Mouse (Mus musculus): Measurements from ENCODE around the gene Mlycd. TPM values are rescaled to one million over a fixed set of nuclear protein-coding genes. Genes with fewer than 3 reads are reported as not detected.

Gene Mlycd
- total and polyA plus RNA-seq, 3 experiments: 4.2 to 12.3 (median 5.1) TPM

- H3K79me2 ChIP-seq (replicated peaks; ENCODE audit: control insufficient read depth, extremely low read depth, insufficient read depth, poor library complexity, severe bottlenecking): no peaks in the 10 kb centered on the region
- H3K27ac ChIP-seq (ENCODE audit: insufficient read depth, low read depth): no peak overlapping the region
- H3K4me2 ChIP-seq (ENCODE audit: insufficient read depth, low read depth, poor library complexity, severe bottlenecking): peak overlapping the region; percentile 54; the same call in 1 of the 2 replicates
- peak overlapping the region; percentile 26 to 43 (median 40) for H3K4me3 ChIP-seq (replicated peaks in 1 of 3; ENCODE audit: low read depth in 2 of 3, low read length in 2 of 3, poor library complexity in 1 of 3)
- dilution Hi-C loops (cut with MboI; ENCODE audit: extremely low pct_ligation_motif_present, extremely low pct_unique_long_range_greater_than_20kb, low sequenced_read_pairs) (no loop called here), in situ Hi-C loops (cut with MboI; ENCODE audit: low pct_ligation_motif_present, low pct_unique_long_range_greater_than_20kb, low sequenced_read_pairs) (loop anchor here (5.0 kb wide), 1 partner anchor 180 kb away; no protein-coding TSS in a partner anchor)
- peaks cover 0 to 11% of the 10 kb centered on the region in 2 experiments for H3K36me3 ChIP-seq (replicated peaks in 1 of 2; ENCODE audit: control insufficient read depth in 1 of 2, insufficient read depth in 1 of 2, low read length in 1 of 2)
- H3K9ac ChIP-seq (ENCODE audit: insufficient read depth, low read depth): no peak overlapping the region
- peak; percentile 71 for DNase-seq (ENCODE audit: extremely low read depth)
- H3K4me1 ChIP-seq (ENCODE audit: control insufficient read depth in 1 of 2, insufficient read depth in 2 of 2): peaks cover 19 to 54% of the 10 kb centered on the region in 2 experiments
- H3K27me3 ChIP-seq (replicated peaks): no peaks in the 10 kb centered on the region
- H3K9me3 ChIP-seq (replicated peaks; ENCODE audit: low read length): no peaks in the 10 kb centered on the region
- no peak; the same call in 1 of the 2 replicates for TF ChIP-seq ETS1 (conservative IDR thresholded peaks at IDR 0.05; ENCODE audit: low read depth, low read length)
- TF ChIP-seq USF1 (IDR thresholded peaks at IDR 0.05; ENCODE audit: low read depth, low read length): no peak
- no peak for TF ChIP-seq SMC3 (IDR thresholded peaks at IDR 0.05; ENCODE audit: low read depth, low read length)
- no peak for TF ChIP-seq UBTF (IDR thresholded peaks at IDR 0.05; ENCODE audit: low read depth, low read length)
- TF ChIP-seq ZNF384 (IDR thresholded peaks at IDR 0.05; ENCODE audit: low read depth, low read length): no peak
- no peak; the same call in 1 of the 2 replicates for TF ChIP-seq EP300 (IDR thresholded peaks at IDR 0.05; ENCODE audit: low read length)
- TF ChIP-seq CTCF (conservative IDR thresholded peaks at IDR 0.05 in 1 of 2, IDR thresholded peaks at IDR 0.05 in 1 of 2; ENCODE audit: low read depth in 2 of 2, low read length in 2 of 2): no peak
- no peak for TF ChIP-seq GABPA (IDR thresholded peaks at IDR 0.05; ENCODE audit: insufficient replicate concordance, low read depth, low read length)
- TF ChIP-seq ELF1 (IDR thresholded peaks at IDR 0.05; ENCODE audit: low read depth, low read length): 0 out of 2 replicates have a peak, but pooled peaks have one; percentile 13
- TF ChIP-seq TCF12 (IDR thresholded peaks at IDR 0.05; ENCODE audit: low read depth, low read length): no peak; the same call in 1 of the 2 replicates
- peak; percentile 76 for TF ChIP-seq BHLHE40 (IDR thresholded peaks at IDR 0.05; ENCODE audit: low read depth, low read length)
- no peak for TF ChIP-seq JUND (conservative IDR thresholded peaks at IDR 0.05; ENCODE audit: low read depth, low read length)
- peak; percentile 91 for TF ChIP-seq NELFE (IDR thresholded peaks at IDR 0.05; ENCODE audit: low read depth, low read length)
- no peak for TF ChIP-seq RCOR1 (conservative IDR thresholded peaks at IDR 0.05; ENCODE audit: low read depth, low read length)
- no peak for TF ChIP-seq KAT2A (IDR thresholded peaks at IDR 0.05; ENCODE audit: insufficient replicate concordance, low read length)
- TF ChIP-seq USF2 (conservative IDR thresholded peaks at IDR 0.05; ENCODE audit: low read depth, low read length): no peak
- no peak for TF ChIP-seq ZC3H11A (IDR thresholded peaks at IDR 0.05; ENCODE audit: low read depth, low read length)
- no peak for TF ChIP-seq MAX (IDR thresholded peaks at IDR 0.05; ENCODE audit: low read length)
- no peak; the same call in 1 of the 2 replicates for TF ChIP-seq MEF2A (IDR thresholded peaks at IDR 0.05; ENCODE audit: borderline replicate concordance, low read depth, low read length)
- peak; percentile 86 for TF ChIP-seq TBP (conservative IDR thresholded peaks at IDR 0.05; ENCODE audit: low read depth, low read length)
- TF ChIP-seq RAD21 (IDR thresholded peaks at IDR 0.05; ENCODE audit: low read depth, low read length): no peak
- TF ChIP-seq HCFC1 (IDR thresholded peaks at IDR 0.05; ENCODE audit: low read depth, low read length): no peak; the same call in 1 of the 2 replicates
- peak; percentile 16; the same call in 1 of the 2 replicates for TF ChIP-seq MAFK (IDR thresholded peaks at IDR 0.05; ENCODE audit: insufficient replicate concordance, low read length)
- TF ChIP-seq JUN (IDR thresholded peaks at IDR 0.05; ENCODE audit: insufficient read depth, low read depth, low read length): no peak
- TF ChIP-seq ZMIZ1 (IDR thresholded peaks at IDR 0.05; ENCODE audit: low read depth, low read length): peak; percentile 88
- TF ChIP-seq POLR2AphosphoS2 (IDR thresholded peaks at IDR 0.05; ENCODE audit: low read depth, low read length): no peak
- no peak for TF ChIP-seq MYC (IDR thresholded peaks at IDR 0.05; ENCODE audit: low read depth, low read length)
- TF ChIP-seq ZKSCAN1 (IDR thresholded peaks at IDR 0.05; ENCODE audit: borderline replicate concordance, low read depth, low read length): no peak
- TF ChIP-seq SIN3A (IDR thresholded peaks at IDR 0.05; ENCODE audit: low read length): peak; percentile 29; the same call in 1 of the 2 replicates
- no peak for TF ChIP-seq NRF1 (IDR thresholded peaks at IDR 0.05; ENCODE audit: low read depth, low read length)
- no peak for TF ChIP-seq CHD2 (IDR thresholded peaks at IDR 0.05; ENCODE audit: low read length)
- peak; percentile 70; the same call in 1 of the 2 replicates for TF ChIP-seq MAZ (IDR thresholded peaks at IDR 0.05; ENCODE audit: low read depth, low read length)
- TF ChIP-seq IRF4 (IDR thresholded peaks at IDR 0.05; ENCODE audit: low read depth, low read length): peak; percentile 63; the same call in 1 of the 2 replicates
- no peak for TF ChIP-seq PAX5 (IDR thresholded peaks at IDR 0.05; ENCODE audit: low read length)
- peak; percentile 87 for TF ChIP-seq POLR2A (IDR thresholded peaks at IDR 0.05; ENCODE audit: low read depth, low read length)
- TF ChIP-seq CHD1 (IDR thresholded peaks at IDR 0.05; ENCODE audit: low read depth, low read length): no peak
- no peak for TF ChIP-seq E2F4 (IDR thresholded peaks at IDR 0.05; ENCODE audit: insufficient replicate concordance, low read depth, low read length)
- 0 out of 2 replicates have a peak, but pooled peaks have one; percentile 10 for TF ChIP-seq MXI1 (IDR thresholded peaks at IDR 0.05; ENCODE audit: low read depth, low read length)
Observed at GRCm38 (mm10) chr8:119436933-119437332, 42.3 kb downstream of the Mlycd start.
